Mouse (Mus musculus): ENCODE results near the gene Dcun1d2. TPM values are rescaled to one million over a fixed set of nuclear protein-coding genes. Genes with fewer than 3 reads are reported as not detected.
"Not testable (repeated sequence)": the region's sequence is repeated elsewhere in the genome, so short reads cannot be mapped to it uniquely, and the experiment has no call there.

Gene Dcun1d2
- total RNA-seq (2021): 10 to 100 TPM; 61.9 to 67.8 TPM
- long read RNA-seq, experiment 1, transcript Dcun1d2-201 (7 exons, 2,748 nt): major isoform, 32 of 63 reads
- long read RNA-seq, experiment 1, partial matches to known transcripts: 5 of 63 reads
- long read RNA-seq, experiment 1, other reads (novel, unspliced or antisense): 22 of 63 reads
- long read RNA-seq, experiment 2, transcript Dcun1d2-201 (7 exons, 2,748 nt): major isoform, 42 of 81 reads
- long read RNA-seq, experiment 2, partial matches to known transcripts: 21 of 81 reads
- long read RNA-seq, experiment 2, other reads (novel, unspliced or antisense): 10 of 81 reads

DNA sequence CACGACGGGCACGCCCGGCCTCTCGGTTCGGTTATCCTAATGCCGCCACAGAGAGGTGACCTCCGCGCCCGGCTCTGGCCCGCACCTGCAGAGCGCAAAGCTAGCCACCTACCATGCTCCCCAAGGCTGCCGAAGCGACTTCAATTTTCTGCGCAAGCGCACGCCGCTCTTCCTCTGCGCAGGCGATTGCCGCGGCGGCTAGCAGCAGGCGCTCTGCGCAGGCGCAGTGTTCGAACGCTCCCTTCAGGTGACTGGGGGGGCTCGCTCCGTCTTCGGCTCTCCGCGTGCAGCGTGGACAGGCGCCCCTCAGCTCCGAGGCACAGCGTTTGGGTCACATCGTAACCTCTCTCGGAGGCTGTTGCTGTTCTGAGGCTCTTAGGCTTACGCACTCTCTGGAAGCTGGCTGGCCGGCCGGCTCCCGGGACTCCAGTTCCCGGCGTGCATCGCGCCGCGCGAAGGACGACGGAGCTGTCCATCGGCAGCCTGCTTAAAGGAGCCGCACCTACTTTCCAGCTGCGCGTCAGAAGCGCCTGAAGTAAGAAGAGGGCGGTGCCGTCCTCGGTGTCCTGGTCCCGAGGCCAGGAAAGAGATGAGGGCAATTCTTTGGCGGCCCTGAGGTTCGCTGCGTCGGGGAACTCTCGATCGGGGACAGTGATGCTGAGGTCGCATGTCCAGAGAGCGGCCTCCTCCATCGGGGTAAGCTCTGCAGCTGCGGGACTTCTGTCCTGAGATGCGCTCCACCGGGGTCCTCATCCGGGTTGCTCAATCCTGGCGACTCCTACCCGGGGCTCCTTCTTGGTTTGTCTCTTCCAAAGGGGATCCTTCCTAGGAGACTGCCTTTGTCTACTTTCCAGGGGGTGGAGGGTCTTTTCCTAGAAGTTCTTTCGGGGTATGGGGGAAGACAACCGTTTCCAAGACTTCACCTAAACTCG, at the start of gene Dcun1d2, which contains the start of gene Tmco3:
Dcun1d2 (minus strand) TSS at position 440 of the 932 bp plus-strand sequence.
Tmco3 (plus strand) TSS at position 499 of the 932 bp plus-strand sequence.
- DNase-seq: peak; percentile 93

DNA sequence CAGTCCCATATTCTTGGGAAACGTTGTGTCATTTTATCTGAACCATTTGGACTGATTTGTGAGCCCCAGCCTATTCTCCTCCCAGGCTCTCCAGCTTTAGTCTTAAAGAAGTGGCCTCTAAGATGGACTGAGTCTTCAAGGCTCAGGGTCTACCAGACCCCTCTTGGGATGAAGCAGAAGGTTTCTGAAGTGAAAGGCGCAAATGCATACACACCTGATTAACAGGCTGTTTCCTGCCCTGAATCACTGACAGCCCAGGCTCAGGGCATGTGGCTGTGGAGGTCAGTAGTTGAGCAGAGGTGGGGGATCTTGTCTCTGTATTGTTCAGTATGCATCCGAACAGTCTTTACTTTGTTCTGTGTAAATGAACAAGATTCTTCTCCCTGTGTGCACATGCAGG, 49.7 kb upstream of the Dcun1d2 start:
- no peak for DNase-seq

DNA sequence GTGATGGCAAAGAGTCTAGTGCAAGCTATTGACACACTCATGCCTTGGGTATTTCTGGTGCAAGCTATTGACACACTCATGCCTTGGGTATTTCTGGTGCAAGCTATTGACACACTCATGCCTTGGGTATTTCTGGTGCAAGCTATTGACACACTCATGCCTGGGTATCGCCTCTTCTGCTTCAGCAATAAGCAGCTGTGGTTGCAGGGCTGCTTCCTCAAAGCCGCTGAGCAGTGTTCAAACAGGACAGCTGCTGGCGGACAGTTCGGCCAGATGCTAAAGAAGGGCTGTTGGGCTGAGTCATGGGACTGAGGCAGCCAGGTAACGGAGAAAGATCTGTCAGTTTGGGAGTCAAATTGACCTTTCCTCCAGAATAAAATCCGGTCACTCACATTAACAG, 49.3 kb upstream of the Dcun1d2 start:
- not testable (repeated sequence) for DNase-seq

DNA sequence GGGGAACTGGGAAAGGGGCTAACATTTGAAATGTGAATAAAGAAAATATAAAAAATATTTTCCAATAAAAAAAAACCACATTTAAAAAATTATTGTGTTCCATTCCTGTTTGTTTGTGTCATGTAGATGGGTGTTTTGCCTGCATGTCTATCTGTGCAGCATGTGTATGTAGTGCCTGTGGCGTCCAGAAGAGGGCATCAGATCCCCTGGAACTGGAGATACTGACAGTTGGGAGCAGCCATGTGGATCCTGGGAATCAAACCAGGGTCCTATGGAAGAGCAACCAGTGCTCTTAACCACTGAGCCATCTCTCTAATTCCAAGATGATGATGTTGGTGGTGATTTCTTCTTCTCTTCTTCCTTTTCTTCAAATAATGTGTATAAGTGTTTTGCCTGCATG, 46.7 kb upstream of the Dcun1d2 start:
- DNase-seq: no peak

DNA sequence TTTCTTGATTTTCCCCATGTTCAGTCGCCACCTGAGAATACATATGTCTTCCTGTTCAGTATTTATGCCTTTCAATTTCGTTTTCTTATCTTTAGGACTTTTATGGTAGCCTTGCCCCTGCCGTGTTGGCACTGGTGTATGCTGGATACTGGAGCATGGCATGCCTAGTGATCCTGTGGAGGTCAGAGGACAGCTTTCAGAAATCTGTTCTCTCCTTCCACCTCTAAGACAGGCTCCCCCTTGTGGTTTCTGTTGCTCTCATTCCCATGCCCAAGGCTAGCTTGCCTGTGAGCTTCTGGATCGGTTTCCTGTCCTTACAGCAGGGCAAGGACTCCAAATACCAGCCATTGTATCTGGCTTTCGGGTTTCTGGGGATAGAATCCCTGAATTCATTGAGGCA, 38.7 kb upstream of the Dcun1d2 start:
- no peak for DNase-seq

DNA sequence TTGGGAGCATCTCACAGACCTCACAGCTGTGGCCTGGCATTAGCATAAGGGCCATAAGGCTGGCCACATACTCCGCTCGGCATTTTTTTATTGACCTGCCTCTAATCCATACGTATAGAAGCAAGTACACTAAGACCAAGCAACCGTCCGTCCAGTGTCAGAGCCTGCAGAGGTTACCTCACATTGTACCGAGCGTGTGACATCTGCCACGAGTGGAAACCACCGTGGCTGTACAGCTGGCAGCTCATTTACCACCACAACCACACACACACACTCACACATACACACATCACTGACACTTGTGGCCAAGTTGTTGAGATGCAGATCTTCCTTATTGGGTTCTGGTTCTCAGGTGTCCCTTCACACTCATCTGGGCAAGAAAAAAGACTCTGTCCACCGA, 28.7 kb upstream of the Dcun1d2 start:
- no peak for DNase-seq

DNA sequence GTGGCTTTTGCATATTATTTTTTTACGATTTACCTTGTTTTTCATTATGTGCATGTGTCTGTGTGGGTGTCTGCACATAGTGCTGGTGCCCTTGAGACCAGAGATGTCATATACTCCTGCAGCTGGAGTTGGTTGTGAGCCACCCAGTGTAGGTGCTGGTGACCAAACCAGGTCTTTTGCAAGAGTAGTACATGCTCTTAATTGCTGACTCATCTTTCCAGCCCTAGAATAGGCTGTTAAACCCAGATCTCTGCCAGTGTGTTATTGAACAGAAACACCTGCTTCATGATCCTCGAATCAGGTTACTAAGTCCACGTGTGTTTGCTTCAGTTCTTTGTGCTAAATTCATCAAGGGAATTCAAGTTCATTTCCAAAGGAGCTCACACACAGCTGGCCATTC, 27.0 kb upstream of the Dcun1d2 start:
- DNase-seq: no peak

DNA sequence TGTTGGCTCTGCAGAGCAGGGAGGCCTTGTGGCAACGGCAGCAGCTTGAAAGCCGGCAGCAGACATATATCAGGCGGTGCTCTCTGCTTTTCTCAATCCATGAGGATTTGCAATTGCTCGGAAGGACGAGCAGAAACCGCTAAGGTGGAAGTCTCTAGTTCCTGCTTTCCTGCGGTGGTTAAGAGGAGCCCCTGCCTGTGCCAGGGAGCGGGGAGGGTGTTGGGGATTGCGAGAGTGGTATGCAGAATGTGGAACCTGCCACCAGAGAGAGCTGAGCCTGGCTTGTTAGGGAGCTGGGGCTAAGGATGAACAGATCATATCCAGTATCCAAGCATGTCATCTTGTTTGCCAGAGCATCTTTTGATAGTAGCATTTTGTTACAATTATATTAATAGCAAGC, 19.0 kb upstream of the Dcun1d2 start:
- no peak for DNase-seq

DNA sequence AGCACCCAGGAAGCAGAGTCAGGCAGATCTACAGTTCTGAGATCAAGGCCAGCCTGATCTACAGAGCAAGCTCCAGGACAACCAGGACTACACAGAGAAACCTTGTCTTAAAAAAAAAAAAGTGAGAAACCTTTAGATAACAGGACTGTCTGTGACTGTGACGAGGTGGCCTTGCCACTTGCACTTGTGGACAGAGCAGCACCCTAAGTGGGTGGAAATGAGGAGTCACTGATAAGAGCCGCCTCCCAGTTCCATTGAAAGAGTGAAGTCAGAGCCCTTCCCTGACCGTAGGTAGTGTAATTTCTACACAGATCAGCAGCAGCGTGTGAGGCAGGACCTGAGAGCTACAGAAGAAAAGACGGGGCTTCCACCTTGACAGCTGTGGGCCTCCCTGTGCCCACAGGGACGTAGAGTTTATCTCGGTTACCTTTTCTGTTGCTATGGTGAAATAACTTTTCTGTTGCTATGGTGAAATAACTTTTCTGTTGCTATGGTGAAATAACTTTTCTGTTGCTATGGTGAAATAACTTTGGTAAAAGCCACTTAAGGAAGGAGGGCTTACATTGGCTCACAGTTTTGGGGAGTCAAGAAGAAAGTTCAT, 18.5 kb upstream of the Dcun1d2 start:
- no peak for DNase-seq

DNA sequence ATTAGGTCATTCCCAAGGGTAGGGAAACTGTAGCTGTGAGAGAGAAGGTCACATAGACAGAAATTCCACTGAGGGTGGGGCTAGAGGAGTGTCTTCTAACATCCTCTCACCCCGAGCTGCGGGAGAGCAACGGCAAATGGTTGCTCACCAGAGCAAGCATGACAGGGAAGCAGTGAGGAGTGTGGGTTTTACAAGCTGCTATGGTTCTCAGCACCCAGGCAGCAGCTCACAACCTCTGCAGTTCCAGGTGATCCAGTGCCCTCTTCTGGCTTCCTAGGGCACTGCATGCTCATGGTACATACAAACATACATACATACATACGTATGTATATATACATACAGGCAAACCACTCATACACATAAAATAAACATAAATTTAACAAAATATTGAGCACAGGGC, 18.0 kb upstream of the Dcun1d2 start:
- no peak for DNase-seq

DNA sequence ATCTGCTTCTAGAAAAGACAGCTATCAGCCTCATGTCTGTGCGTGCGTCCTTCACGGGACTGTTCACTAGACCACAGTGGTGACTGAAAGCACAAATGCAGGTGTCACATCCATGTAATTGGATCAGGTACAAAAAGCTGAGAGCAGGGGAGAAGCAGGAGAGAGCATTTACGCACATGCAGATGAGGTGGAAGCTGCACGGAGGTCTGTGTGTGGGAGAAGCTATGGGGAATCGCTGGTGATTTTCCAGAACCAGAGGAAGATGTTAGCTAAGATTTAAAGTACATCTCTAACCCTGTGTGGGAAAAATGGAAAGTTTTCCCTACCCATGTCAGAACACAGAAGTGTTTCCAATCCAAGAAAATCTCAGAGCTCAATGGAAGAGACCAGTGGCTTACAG, 17.5 kb upstream of the Dcun1d2 start:
- no peak for DNase-seq

DNA sequence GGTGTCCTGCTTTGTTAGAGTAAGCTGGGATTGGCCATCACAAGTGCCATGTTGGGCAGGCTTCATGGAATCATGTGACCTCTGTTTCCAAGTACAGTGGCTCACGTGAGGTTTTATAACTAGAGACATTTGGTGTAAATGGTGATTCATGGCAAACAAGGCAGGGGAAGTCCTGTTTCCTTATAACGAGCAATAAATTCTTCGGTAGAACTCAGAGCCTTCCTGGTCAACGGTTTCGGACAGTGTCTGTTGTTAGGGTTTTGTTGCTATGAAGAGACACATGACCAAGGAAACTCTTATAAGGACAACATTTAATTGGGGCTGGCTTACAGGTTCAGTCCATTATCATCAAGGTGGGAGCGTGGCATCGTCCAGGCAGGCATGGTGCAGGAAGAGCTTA, 13.1 kb upstream of the Dcun1d2 start:
- no peak for DNase-seq

DNA sequence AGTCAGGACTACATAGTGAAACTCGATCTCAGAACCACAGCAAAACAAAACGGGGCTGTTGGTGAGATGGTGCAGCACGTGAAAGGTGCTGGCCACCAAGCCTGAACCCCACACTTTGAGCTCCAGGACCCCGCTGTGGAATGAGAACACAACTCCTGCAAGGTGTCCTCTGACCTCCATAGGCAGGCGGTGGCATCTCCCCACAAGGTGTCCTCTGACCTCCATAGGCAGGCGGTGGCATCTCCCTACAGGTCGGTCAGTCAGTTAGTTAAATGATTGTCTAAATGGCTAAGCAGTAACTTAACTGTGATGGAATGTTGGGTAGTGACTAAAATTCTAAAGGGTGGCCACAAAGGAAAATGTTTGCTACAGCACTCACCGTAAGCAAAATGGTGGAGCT, 11.6 kb upstream of the Dcun1d2 start:
- DNase-seq: no peak

DNA sequence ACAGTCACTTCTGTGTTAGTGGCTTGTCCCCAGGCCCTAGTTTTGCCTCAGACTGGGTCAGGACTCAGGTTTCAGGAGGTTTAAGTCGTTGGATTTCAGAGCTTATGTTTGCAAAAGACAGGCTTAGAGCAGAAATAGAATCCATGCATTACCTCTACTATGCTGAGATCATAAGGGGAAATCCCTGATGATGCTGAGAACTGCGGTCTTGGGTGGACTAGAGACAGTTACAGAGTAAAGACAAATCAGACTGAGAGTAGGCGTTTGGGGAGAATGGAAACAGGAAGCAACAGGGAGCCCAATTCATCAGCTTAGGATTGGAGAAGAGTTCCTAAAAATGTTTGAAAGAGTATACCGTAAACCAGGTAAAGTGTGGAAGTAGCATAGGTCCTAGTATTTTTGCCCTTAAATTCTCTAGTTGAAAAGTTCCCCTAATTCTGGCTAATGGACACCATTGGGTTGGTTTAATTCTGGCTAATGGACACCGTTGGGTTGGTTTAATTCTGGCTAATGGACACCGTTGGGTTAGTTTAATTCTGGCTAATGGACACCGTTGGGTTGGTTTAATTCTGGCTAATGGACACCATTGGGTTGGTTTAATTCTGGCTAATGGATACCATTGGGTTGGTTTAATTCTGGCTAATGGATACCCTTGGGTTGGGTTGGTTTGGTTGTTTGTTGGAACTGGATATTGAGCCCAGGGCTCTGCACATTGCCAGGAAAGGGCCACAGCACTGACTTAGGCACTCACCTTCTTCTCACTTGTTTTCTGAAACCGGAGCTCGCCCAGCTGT, 5.9 kb upstream of the Dcun1d2 start:
- DNase-seq: no peak

DNA sequence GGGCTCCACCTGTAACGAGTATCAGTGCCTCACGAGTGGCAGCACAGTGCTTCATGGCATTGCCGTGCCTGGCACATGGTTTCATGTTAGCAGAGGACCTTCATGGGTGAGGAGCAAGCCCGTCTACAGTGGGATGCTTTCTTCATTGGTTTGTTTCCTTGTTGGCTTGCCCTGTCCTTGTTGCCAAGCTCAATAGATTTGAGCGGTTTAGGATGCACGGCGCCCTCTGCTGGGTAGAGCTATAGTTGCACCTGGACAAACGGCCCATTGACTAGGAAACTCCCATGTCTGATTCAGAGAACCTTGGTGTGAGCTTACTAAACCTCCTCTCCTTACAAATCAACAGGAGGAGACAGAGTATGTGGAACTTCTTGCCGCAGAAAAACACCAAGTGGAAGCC, 4.4 kb upstream of the Dcun1d2 start:
- peak; percentile 44 for DNase-seq

DNA sequence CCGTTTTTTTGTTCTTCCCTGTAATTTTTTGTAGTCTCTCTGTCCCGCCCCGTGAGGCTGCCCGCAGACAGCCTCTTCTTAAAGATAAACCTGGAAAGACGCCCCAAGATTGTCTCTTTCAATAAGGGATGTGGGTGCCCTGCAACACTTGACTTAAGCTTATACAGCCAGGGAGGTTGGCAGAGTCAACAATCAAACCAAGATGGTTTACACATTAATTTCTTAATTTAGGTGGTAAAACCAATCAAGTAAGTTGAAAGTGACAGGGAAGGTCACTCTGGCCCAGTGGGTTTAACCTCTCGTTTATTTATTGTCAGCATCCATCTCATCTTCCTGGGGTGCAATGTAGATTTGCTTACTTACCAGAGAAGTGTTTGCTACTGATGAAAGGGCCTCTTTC, 715 bp upstream of the Dcun1d2 start:
- DNase-seq: no peak

DNA sequence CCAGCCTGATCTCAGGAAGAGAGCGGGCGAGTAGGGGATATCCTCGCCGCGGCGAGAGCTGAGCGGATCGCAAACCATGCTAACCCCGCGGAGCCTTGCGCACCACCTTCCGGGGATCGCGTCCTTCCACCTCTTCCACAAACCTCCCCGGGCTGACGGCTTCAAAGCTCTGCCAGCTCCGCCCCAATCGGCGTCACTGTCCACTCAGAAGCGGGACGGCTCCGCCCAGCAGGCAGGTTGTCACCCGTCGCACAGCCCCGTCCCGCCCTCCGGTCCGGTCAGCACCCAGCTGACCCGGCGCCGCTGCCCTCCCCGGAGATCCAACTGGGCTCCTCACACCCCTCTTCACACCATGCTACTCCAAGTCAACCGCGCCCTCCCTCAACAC, 633 bp downstream of the Dcun1d2 start:
- peak; percentile 90 for DNase-seq

DNA sequence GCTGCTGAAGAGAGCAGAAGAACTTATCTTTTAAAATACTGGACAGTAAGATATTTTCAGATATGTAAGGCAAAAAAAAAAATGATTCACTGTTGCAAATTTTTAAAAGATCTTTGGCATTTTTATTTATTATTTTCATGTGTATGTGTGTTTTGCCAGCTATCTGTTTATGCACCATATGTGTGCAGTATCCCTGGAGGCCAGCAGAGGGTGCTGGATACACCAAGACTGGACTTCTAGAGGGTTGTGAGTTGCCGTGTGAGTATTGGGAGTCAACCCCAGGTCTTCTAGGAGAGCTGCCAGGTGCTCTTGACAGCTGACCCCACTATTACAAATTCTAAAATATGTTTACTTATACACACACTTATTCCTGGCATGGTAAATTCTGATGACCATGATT, 4.7 kb downstream of the Dcun1d2 start:
- DNase-seq: no peak

DNA sequence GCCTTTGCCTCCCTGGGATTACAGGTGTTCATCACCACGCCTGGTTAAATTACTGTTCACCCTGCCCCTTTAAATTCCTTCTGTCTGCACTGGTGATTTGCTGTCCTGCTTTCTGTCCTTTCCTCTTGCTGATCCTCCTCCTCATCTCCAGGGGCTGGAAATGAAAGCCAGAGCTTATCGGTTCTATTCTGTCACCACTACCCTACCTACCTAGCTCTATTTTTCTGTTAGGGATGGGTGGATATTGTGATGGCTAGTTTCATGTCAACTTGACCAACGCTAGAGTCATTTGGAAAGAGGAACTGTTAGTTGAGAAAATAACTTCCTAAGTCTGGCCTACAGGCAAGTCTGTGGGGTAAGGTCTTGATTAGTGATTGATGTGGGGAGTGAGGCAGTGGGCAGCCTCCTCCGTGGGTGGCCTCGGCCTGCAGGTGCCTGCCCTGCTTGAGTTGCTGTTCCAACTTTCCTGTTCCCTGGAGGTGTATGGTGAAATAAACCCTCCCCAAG, 10.9 kb downstream of the Dcun1d2 start:
- DNase-seq: no peak

DNA sequence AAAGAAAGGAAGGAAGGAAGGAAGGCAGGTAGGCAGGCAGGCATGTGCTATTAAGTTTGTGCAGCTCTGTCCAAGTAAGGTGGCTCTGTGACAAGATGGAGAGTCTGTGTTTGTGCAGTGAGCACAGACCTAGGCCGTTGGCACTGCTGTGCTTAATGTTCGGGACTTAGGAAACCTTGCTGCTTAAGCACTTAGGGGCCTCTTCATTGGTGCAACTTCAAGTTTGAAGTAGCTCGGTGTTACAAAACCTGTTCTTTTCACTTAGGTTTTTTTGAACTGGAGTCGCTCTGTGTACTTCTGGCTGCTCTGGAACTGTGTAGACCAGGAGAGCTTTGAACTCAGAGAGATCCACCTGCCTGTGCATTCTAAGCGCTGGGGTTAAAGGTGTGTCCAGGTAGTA, 15.1 kb downstream of the Dcun1d2 start:
- DNase-seq: no peak

DNA sequence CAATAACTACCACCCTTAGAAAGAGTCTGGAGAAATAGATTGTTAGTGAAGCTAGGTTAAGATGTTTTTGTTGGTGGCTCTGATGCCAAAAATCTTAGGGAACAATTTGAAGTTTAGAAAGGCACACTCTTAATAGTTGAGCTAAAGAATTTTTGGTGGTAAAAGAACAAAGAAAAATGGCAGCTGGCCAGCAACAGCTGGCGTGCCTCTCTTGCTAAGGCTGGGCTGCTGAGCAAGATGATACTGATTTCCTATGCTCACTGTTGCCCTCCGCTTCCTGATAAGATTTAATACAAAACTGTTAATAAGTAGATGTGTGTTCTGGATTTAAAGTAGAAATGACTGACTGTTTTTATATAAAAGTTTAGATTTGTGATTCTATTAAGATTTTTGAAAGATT, 20.4 kb downstream of the Dcun1d2 start:
- DNase-seq: no peak

DNA sequence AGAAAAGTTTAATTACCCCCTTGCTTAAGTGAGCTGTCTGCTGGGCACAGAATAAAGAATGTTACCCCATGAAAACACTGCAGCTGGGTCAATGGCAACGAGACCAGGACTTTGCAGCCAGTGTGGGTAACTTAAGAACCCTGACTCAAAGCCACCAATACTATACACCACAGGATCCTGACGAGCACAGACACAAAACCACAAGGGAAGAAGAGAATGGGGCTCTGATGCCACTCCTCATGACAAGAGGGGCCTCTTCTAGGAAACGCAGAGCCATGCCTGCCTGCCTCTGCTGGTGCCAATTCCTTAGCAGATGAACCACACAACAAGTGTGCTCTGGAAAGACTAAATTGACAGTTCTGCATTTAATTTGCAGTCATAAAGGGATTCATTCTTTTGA, 24.6 kb downstream of the Dcun1d2 start:
- DNase-seq: no peak
